Comparison of ENCODE assay signal across 21 mouse cellular contexts in the genomic region with DNA sequence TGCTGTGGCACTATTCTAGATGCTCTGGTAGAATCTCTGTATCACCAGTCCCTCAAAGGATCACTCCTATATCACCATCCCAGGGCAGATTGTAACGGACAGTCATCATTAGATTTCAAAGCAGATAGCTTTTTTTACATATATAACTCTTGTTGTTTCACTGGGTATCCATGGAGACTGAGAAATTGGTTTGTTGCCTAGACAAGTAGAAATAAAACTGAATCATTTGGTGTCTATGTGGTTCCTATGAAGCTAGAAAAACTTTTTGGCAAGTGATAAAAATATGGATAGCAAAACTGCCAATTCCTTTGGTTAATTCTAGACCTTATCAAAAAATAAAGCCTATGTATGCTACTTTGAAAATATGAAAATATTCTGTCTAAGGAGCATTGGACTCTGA.
DNase-seq lines count a peak whose midpoint lies in the region; ATAC-seq and TF ChIP-seq lines count a peak whose summit lies in the region.
"Had no signal": no experiment of that assay in that cellular context is flagged by ENCODE, and none has a peak within 500 bp of the region (broad histone marks: within the 10 kb centered on the region; RNA-seq: fewer than 3 reads in every experiment).

No protein-coding gene starts in this region.

- ATAC-seq in forebrain, postnatal 0 days = peak; percentile 59
- no peak for ATAC-seq in forebrain, embryonic 13.5 days
- no peak for ATAC-seq in intestine, postnatal 0 days
- ATAC-seq: activated CD4-positive, CD25-positive, alpha-beta regulatory T cell, adult 4 months; forebrain, embryonic 14.5 days; Patski had no signal

- DNase-seq in forebrain, postnatal 0 days = peak; percentile 12
- DNase-seq in NIH3T3 (ENCODE audit: low read depth) = peak; percentile 24
- peak; percentile 46 for DNase-seq in brain, adult 2 months (ENCODE audit: low read depth, low spot score)
- peak; percentile 4 for DNase-seq in brain, embryonic 18.5 days (ENCODE audit: low read depth, low spot score)
- DNase-seq in layer of hippocampus, adult 9-11 months = no peak
- DNase-seq in adrenal gland, postnatal 10 days = no peak
- DNase-seq: adrenal gland, adult 2 months; adrenal gland, postnatal 14 days; adrenal gland, postnatal 36 days; cerebellum, adult 11 months; cerebellum, adult 18-20 months; cerebellum, adult 8-10 months; cerebellum, adult 9-11 months; cerebellum, postnatal 25 days had no signal

- H3K4me1 ChIP-seq in forebrain, postnatal 0 days (ENCODE audit: insufficient read depth) = no peaks in the 10 kb centered on the region
- no peaks in the 10 kb centered on the region for H3K4me1 ChIP-seq in forebrain, embryonic 13.5 days
- no peaks in the 10 kb centered on the region for H3K4me1 ChIP-seq in intestine, postnatal 0 days (replicated peaks; ENCODE audit: control insufficient read depth, insufficient read depth, low read length)
- H3K4me1 ChIP-seq: embryonic facial prominence, embryonic 10.5 days; embryonic facial prominence, embryonic 12.5 days had no signal

- no peak for TF ChIP-seq CTCF in forebrain, postnatal 0 days (IDR thresholded peaks at IDR 0.05; ENCODE audit: low read depth)
- no peak for TF ChIP-seq CTCF in intestine, postnatal 0 days (IDR thresholded peaks at IDR 0.05; ENCODE audit: low read depth)

- no peak overlapping the region for H3K27ac ChIP-seq in forebrain, postnatal 0 days (ENCODE audit: low read depth, low read length)
- H3K27ac ChIP-seq in forebrain, embryonic 13.5 days = no peak overlapping the region
- H3K27ac ChIP-seq in intestine, postnatal 0 days (ENCODE audit: low read depth, low read length) = no peak overlapping the region
- H3K27ac ChIP-seq: embryonic facial prominence, embryonic 10.5 days; embryonic facial prominence, embryonic 12.5 days had no signal

- H3K27me3 ChIP-seq in forebrain, postnatal 0 days (ENCODE audit: insufficient read depth, low read length) = no peaks in the 10 kb centered on the region
- H3K27me3 ChIP-seq in forebrain, embryonic 13.5 days = no peaks in the 10 kb centered on the region
- no peaks in the 10 kb centered on the region for H3K27me3 ChIP-seq in intestine, postnatal 0 days (replicated peaks; ENCODE audit: control insufficient read depth, insufficient read depth, low read length)
- H3K27me3 ChIP-seq: embryonic facial prominence, embryonic 12.5 days; Patski had no signal

- no peak overlapping the region for H3K4me2 ChIP-seq in forebrain, postnatal 0 days (ENCODE audit: low read depth)
- no peak overlapping the region for H3K4me2 ChIP-seq in forebrain, embryonic 13.5 days
- no peak overlapping the region for H3K4me2 ChIP-seq in intestine, postnatal 0 days (replicated peaks; ENCODE audit: low read depth)
- H3K4me2 ChIP-seq: embryonic facial prominence, embryonic 12.5 days had no signal

- H3K4me3 ChIP-seq in forebrain, postnatal 0 days (ENCODE audit: low read depth, low read length) = no peak overlapping the region
- H3K4me3 ChIP-seq in forebrain, embryonic 13.5 days = no peak overlapping the region
- no peak overlapping the region for H3K4me3 ChIP-seq in intestine, postnatal 0 days (ENCODE audit: low read depth, low read length)
- H3K4me3 ChIP-seq: embryonic facial prominence, embryonic 10.5 days; embryonic facial prominence, embryonic 12.5 days had no signal

- no peaks in the 10 kb centered on the region for H3K36me3 ChIP-seq in forebrain, postnatal 0 days (ENCODE audit: insufficient read depth)
- no peaks in the 10 kb centered on the region for H3K36me3 ChIP-seq in forebrain, embryonic 13.5 days (ENCODE audit: poor library complexity, severe bottlenecking)
- H3K36me3 ChIP-seq in intestine, postnatal 0 days (ENCODE audit: control insufficient read depth, insufficient read depth) = no peaks in the 10 kb centered on the region
- H3K36me3 ChIP-seq: embryonic facial prominence, embryonic 10.5 days; embryonic facial prominence, embryonic 12.5 days had no signal

- WGBS in forebrain, postnatal 0 days = 57% methylated on average over 1 of the region's 1 CpGs
- WGBS in forebrain, embryonic 13.5 days = 81% methylated on average over 1 of the region's 1 CpGs
- WGBS in intestine, postnatal 0 days = 76% methylated on average over 1 of the region's 1 CpGs

- no peaks in the 10 kb centered on the region for H3K9me3 ChIP-seq in forebrain, postnatal 0 days (ENCODE audit: low read length)
- no peaks in the 10 kb centered on the region for H3K9me3 ChIP-seq in forebrain, embryonic 13.5 days (replicated peaks)
- H3K9me3 ChIP-seq in intestine, postnatal 0 days (ENCODE audit: control insufficient read depth) = no peaks in the 10 kb centered on the region
- H3K9me3 ChIP-seq: embryonic facial prominence, embryonic 10.5 days; embryonic facial prominence, embryonic 12.5 days had no signal

- H3K9ac ChIP-seq in forebrain, postnatal 0 days = no peak overlapping the region
- no peak overlapping the region for H3K9ac ChIP-seq in forebrain, embryonic 13.5 days
- no peak overlapping the region for H3K9ac ChIP-seq in intestine, postnatal 0 days (ENCODE audit: low read depth, low read length)
- H3K9ac ChIP-seq: embryonic facial prominence, embryonic 12.5 days had no signal

Comparison
In these comparisons a context has a peak if more than half of its experiments do, and no peak if none do; other contexts are left out.
1. DNase-seq: peak in forebrain, postnatal 0 days (single experiment), NIH3T3 (single experiment), brain, adult 2 months (single experiment) and brain, embryonic 18.5 days (single experiment); none in layer of hippocampus, adult 9-11 months (single experiment) and adrenal gland, postnatal 10 days (single experiment).